Mouse (Mus musculus): ENCODE data around the gene Tagln2. TPM values are rescaled to one million over a fixed set of nuclear protein-coding genes. Genes with fewer than 3 reads are reported as not detected.

Tagln2 gene
- 313 and 341 TPM in 2 replicates for polyA plus RNA-seq (2012; rRNA removed; ENCODE audit: low replicate concordance)

DNA sequence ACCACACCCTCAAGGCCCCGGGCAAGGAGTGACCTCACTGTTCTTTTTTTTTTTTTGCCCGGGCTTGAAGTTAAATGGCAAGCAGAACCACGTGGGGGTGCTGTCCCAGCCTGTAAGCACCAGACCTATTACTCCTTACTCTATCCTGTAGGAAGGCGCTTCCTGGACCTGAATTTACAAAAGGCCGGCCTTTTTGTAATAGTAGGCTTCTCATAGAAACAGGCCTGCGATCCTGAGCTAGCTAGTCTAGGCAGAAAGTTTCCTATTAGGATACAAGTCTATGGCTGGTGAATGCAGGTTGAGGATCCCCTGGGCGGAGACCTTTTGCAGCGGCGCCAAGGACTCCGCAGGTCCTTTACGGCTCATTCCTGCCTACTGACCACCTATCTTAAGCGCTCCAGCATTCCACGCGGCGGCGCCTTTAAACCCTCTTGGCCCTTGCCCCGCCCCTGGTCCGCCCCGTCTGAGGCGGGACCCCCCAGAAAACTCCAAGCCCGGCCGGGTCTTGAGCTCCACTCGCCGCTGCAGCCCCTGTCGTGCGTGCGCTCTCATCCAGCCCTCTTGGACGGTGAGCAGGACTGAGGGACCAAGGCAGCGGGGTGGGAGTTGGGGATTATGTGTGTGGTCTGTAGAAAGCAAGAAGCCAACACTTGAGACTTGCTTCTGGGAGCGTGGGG is at the start of gene Tagln2:
Gene Tagln2, plus strand, starts transcription at position 283 of the 677 bp plus-strand sequence.

DNA sequence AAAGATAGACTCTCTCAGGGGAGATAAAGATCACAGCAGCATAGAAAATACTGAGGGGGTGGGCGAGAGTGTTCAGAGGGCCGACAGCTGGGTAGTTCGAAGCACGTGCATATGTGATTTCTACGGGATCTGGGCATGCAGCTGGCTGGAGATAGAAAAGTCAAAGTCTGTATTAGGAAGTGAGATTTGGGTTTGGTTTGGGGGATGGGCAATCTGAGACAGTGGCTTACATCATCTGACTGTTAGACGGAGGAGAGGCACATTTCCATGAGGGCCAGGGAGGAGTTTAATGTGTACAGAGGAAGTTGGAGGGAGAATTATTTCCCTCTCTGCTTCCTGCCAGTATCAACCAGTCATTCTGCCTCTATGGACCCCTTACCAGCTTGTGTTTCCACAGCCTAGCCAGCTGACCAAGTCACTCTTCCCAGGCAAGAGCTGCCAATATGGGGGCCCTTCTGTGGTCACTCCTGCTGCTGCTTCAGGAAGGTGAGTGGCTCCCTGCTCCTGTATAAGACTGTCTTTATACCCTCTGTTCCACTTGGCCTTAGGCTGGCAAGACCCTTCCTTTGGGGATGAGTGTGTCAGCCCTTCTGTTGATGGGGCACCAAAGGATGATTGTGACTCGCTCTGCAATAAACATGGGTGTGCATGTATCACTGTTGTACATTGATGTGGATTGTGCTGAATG is 24.6 kb upstream of the Tagln2 start, which contains the start of gene Slamf9:
Gene Slamf9, plus strand, starts transcription at position 305 of the 688 bp plus-strand sequence.

DNA sequence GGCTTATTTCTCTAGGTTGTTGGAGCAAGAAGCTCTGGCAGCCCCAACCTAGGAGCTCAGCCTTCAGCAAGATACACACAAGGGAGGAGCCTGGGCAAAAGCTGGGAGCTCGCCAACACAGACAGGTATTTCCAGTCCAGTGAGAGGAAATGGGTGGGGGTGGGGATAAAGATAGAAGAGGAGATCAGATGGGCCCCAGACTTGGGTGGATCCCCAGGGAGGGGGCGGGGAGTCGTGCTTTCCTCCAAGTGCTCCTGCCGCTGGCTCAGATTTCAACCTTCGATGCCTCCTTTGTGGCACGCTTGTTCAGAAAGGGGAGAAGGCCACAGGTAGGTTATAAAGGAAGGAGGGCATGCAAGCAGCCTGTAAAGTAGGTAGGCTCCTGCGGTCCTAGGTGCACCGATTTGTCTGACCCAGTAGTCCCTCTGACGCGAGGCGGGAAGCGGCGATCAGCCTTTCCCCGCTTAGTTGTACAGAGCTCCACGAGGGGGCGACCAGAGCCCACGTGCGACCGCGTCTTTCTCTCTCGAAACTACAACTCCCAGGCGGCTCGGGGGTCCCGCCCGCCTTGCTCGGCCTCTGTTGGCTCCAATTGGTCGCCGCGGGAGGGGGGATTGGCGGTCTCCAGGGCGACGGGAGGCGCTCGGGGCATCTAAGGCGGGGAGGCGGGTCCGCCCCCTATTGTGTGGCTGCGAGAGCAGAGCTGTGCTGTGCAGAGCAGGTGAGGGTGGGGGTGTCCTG is 18.1 kb upstream of the Tagln2 start, which contains the start of gene Igsf9:
Gene Igsf9, plus strand, starts transcription at position 249 of the 741 bp plus-strand sequence.

DNA sequence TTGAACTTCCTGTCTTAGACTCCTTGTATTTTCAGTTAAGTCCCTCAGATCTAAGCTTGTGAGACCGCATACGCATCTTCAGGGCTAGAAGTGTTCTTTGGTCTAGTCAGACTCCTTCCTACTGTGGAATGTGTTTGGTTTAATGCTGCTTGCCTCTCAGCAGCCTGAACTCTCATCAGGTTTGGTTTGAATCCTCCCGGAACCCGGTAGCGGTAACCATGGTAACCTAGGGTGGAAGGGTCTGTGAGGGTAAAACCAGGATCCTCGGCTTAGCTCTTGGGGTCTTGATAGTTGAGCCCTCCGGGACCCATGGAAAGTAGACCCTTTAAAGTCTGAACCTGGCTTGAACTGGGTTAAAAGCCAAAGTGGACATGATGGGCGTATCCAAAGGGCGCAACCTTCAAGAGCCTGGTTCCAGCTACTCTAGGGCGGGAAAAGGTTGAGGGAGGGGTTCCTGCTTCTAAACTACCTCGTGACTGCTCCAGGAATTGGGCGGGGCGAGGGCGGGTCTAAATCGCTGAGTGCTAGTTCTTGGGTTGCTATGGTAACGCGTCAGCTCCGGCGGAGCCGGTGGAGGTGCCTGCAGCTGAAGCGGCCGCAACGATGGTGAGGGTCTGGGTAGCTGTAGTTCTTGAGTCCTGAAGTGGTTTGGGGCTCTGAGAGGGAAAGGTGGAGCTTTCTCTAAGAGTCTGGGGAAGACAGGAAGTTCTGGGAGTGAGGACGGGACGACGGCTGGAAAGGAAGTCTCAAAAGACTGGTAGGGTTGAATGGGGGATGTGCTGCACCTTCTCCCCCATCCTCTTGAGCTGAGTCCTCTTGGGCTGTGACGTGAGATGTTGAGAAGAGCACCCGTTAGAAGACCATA is 21.0 kb downstream of the Tagln2 start, which contains the start of gene Cfap45:
Gene Cfap45, plus strand, starts transcription at position 226 of the 865 bp plus-strand sequence.

DNA sequence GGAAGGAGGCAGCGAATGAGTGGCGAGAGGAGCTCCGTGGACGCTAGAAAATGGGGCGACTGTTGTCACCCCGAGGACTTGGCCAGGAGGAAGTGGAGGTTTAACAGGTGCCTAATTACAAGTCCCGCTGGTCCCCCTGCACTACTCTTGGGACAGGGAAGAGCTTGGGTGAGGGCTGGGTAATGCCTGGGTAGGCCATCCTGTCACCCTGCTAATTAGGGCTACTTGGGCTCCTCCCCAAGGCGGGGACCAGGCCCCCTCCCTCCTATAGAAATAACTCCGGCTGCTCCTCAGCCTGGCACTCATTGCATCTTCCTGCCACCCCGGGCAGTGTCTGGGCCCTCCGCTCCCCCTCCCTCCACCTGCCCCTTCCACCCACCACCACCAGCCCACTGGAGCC is 55.8 kb downstream of the Tagln2 start, which contains the start of gene Vsig8:
Gene Vsig8, plus strand, starts transcription at position 301 of the 400 bp plus-strand sequence.

Other genes with a start within 250 kb of the Tagln2 start
- gene Atp1a4, start 241.6 kb upstream of the Tagln2 start, polyA plus RNA-seq (2012; rRNA removed; ENCODE audit: low replicate concordance) = not detected in 2 replicates
- 78.0 and 78.8 TPM in 2 replicates for gene Igsf8, start 238.4 kb upstream of the Tagln2 start, polyA plus RNA-seq (2012; rRNA removed; ENCODE audit: low replicate concordance)
- 4.8 and 5.0 TPM in 2 replicates for gene Atp1a2, start 202.0 kb upstream of the Tagln2 start, polyA plus RNA-seq (2012; rRNA removed; ENCODE audit: low replicate concordance)
- gene Kcnj9, start 170.7 kb upstream of the Tagln2 start, polyA plus RNA-seq (2012; rRNA removed; ENCODE audit: low replicate concordance) = 0.14 and 0.58 TPM in 2 replicates
- 0.34 and 0.49 TPM in 2 replicates for gene Kcnj10, start 158.8 kb upstream of the Tagln2 start, polyA plus RNA-seq (2012; rRNA removed; ENCODE audit: low replicate concordance)
- 4.4 and 5.2 TPM in 2 replicates for gene Pigm, start 123.5 kb upstream of the Tagln2 start, polyA plus RNA-seq (2012; rRNA removed; ENCODE audit: low replicate concordance)
- gene Slamf9, start 24.7 kb upstream of the Tagln2 start, polyA plus RNA-seq (2012; rRNA removed; ENCODE audit: low replicate concordance) = 1.3 and 1.7 TPM in 2 replicates
- 281 and 431 TPM in 2 replicates for gene Igsf9, start 18.3 kb upstream of the Tagln2 start, polyA plus RNA-seq (2012; rRNA removed; ENCODE audit: low replicate concordance)
- gene Cfap45, start 20.8 kb downstream of the Tagln2 start, polyA plus RNA-seq (2012; rRNA removed; ENCODE audit: low replicate concordance) = 0.13 and 0.86 TPM in 2 replicates
- 0.42 and 1.0 TPM in 2 replicates for gene Vsig8, start 55.9 kb downstream of the Tagln2 start, polyA plus RNA-seq (2012; rRNA removed; ENCODE audit: low replicate concordance)
- 1.7 and 3.3 TPM in 2 replicates for gene Slamf8, start 90.5 kb downstream of the Tagln2 start, polyA plus RNA-seq (2012; rRNA removed; ENCODE audit: low replicate concordance)
- gene Fcrl6, start 102.5 kb downstream of the Tagln2 start, polyA plus RNA-seq (2012; rRNA removed; ENCODE audit: low replicate concordance) = not detected in 2 replicates
- gene Dusp23, start 132.9 kb downstream of the Tagln2 start, polyA plus RNA-seq (2012; rRNA removed; ENCODE audit: low replicate concordance) = 21.8 and 28.2 TPM in 2 replicates
- gene Crp, start 198.0 kb downstream of the Tagln2 start, polyA plus RNA-seq (2012; rRNA removed; ENCODE audit: low replicate concordance) = 0.14 TPM in 1 of 2 replicates, not detected in the other

All from duodenum, adult 2 months (tissue).